Mouse (Mus musculus): ENCODE results near the gene Mtch2.

- TF ChIP-seq CTCF (IDR thresholded peaks at IDR 0.05; ENCODE audit: extremely low read depth, insufficient read depth, insufficient read length, insufficient replicate concordance) (no peak), POLR2A (IDR thresholded peaks at IDR 0.05; ENCODE audit: low read depth, low read length) (no peak)
These were observed 17.2 kb downstream of the Mtch2 start for GRCm38 (mm10) chr2:90864184-90864583.
